Mouse (Mus musculus) left cerebral cortex, postnatal 36 days (tissue): Measurements from ENCODE around the gene Lst1. TPM values are rescaled to one million over a fixed set of nuclear protein-coding genes. Genes with fewer than 3 reads are reported as not detected.

ENCODE experiments used
- DNase-seq, 2 experiments: peaks; one replicate each; pipeline ENCODE4 v3.0.0; 2021 to 2022; ENCODE audit warnings: low spot score in 2 of 2, mixed read lengths in 1 of 2
- intact Hi-C: fragments of 180-260 bp; cut with DNase I; formaldehyde crosslinking; loops from one replicate; pipeline ENCODE4 v1.15.1; 2025
- microRNA-seq: library from miRNA; unstranded; fragments of <30 nt; microRNA quantifications from one replicate; pipeline ENCODE4 v1.2.0, GENCODE M21; 2022
- total RNA-seq, 2 experiments: library from RNA; stranded (reverse); gene quantifications; 2 replicates each; pipeline ENCODE4 v1.2.3; 2021

The Lst1 gene
- total RNA-seq, 2 experiments from 2014 or later = 8.6 to 9.9 TPM

DNA sequence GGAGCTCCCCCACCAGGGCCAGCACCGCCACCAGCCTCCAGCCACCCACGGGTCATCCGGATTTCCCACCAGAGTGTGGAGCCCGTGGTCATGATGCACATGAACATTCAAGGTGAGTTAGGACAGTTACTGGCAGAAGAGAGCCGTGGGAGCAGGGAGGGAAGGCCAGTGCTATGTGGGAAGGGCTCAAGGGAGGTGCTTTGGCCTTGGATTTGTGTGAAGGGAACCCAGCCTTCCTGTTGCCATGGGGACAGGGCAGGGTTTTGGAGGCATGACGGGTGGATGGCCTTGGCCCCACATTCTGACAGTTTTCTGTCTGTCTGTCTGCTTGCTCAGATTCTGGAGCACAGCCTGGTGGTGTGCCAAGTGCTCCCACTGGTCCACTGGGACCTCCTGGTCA lies 46.3 kb downstream of the Lst1 start:
- DNase-seq = no peak
- intact Hi-C loops = no loop called here

DNA sequence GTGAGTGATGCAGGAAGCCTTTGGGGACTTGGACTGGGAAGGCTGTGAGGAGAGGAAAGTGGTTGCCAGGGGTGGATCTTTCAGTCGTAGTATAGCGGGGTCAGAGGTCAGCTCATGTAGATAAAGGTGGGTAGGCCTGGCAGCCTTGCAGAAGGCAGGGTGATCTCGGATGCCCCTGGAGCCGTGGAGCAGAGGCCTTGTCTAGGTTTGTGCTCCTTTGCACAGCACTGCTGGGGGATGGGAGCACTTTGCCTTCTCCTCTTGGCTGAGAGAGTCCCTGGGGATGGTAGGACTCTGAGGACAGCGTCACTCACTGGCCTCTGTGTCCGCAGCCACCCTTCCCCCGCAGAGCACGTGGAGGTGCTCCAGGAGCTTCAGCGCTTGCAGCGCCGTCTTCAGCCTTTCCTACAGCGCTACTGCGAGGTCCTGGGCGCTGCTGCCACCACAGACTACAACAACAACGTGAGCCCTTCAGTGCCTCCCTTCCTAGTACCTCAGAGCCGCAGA lies 47.7 kb downstream of the Lst1 start:
- intact Hi-C loops = no loop called here
- no peak for DNase-seq

DNA sequence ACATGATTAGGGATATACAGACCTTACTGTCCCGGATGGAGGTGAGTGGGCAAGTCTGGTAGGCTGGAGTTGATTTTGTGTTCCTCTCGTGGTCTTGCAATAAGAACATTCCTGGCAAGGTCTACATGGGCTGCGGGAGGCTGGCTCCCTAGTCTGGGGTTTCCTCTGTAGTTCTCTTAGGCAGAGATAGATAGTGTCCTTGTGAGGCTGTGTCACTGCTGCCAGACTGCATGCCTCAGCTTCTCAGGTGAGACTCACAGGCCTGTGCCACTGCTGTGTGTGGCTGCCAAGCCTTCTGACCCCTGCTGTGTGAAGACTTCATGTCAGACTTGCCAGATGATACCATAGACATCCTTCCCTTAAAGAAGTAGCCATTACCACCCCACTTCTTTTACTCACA lies 49.0 kb downstream of the Lst1 start:
- intact Hi-C loops = no loop called here
- DNase-seq = no peak

DNA sequence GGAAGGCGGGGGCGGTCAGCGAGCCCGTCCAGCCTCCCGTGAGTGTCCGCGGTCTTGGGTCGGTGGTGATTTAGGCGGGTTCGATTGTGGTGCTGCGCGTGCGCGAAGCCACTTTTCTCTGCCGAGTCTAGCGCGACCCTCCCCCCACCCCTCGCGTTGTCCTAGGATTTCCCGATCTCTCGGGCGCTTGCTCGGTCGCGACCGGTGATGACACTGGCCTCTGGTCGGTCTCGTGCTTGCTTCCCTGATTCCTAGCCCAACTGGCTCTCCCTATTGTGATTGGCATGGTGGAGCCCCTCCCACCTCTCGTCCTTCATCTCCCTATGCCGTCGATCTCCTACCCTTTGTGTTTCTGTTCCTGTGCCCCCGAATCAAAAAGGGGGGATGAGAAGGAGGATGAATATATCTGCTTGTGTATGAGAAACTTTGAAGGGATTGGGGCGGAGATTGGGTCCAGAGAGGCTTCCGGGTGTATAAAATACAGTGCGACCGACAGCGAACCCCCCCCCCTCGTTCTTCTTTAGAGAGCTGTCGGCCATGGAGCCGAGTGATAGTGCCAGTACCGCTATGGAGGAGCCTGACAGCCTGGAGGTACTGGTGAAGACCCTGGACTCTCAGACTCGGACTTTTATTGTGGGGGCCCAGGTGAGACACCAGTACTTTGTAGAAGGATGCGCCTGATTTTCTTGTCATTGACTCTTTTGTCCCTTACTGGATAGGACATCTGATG lies 52.5 kb downstream of the Lst1 start:
- intact Hi-C loops = loop anchor here (1.0 kb wide), 1 partner anchor 29 kb away; the partner anchor contains the start of gene Prrc2a
- no peak for DNase-seq

Small RNAs within 50 kb of the gene (microRNA-seq; reads per million reads assigned to microRNA genes)
- gene Mir6973a = not detected
- gene Mir6974 = not detected

Other genes starting within 250 kb of the Lst1 start
- gene Hspa1b, start 229.2 kb downstream of the Lst1 start, total RNA-seq = 10 to 100 TPM; 12.9 to 23.4 TPM
- not detected for gene Gm20481, start 218.5 kb downstream of the Lst1 start, total RNA-seq
- 10 to 100 TPM; 11.9 to 13.7 TPM for gene Hspa1a, start 216.3 kb downstream of the Lst1 start, total RNA-seq
- under 1 TPM in 1 of 2 experiments, not detected in 1; 0.32 TPM for gene Hspa1l, start 215.7 kb downstream of the Lst1 start, total RNA-seq
- 10 to 100 TPM; 19.4 to 19.8 TPM for gene Lsm2, start 206.6 kb downstream of the Lst1 start, total RNA-seq
- gene Vars, start 187.5 kb downstream of the Lst1 start, total RNA-seq = 10 to 100 TPM; 38.2 to 47.2 TPM
- under 1 TPM; 0.48 to 0.57 TPM for gene Vwa7, start 171.9 kb downstream of the Lst1 start, total RNA-seq
- gene Sapcd1, start 160.4 kb downstream of the Lst1 start, total RNA-seq = under 1 TPM in 1 of 2 experiments, not detected in 1; 0.79 TPM
- gene Msh5, start 141.7 kb downstream of the Lst1 start, total RNA-seq = under 1 TPM in 1 of 2 experiments, not detected in 1; 0.66 TPM
- gene Clic1, start 138.5 kb downstream of the Lst1 start, total RNA-seq = 1 to 10 TPM; 8.4 to 8.5 TPM
- gene Ddah2, start 129.4 kb downstream of the Lst1 start, total RNA-seq = 10 to 100 TPM; 13.9 to 14.0 TPM
- not detected for gene Ly6g6c, start 123.1 kb downstream of the Lst1 start, total RNA-seq
- gene Mpig6b, start 122.3 kb downstream of the Lst1 start, total RNA-seq = not detected
- 1 to 10 TPM; 3.8 to 3.9 TPM for gene Ly6g6e, start 111.5 kb downstream of the Lst1 start, total RNA-seq
- 1 to 10 TPM in 1 of 2 experiments, under 1 TPM in 1; 0.63 to 1.5 TPM for gene Ly6g6d, start 110.4 kb downstream of the Lst1 start, total RNA-seq
- gene Ly6g6f, start 102.8 kb downstream of the Lst1 start, total RNA-seq = not detected
- 100 to 1,000 TPM; 115 to 117 TPM for gene Abhd16a, start 99.2 kb downstream of the Lst1 start, total RNA-seq
- not detected for gene Ly6g5c, start 80.2 kb downstream of the Lst1 start, total RNA-seq
- gene Ly6g5b, start 73.0 kb downstream of the Lst1 start, total RNA-seq = under 1 TPM in 1 of 2 experiments, not detected in 1; 0.45 TPM
- gene Gpank1, start 67.0 kb downstream of the Lst1 start, total RNA-seq = 10 to 100 TPM; 15.5 to 19.0 TPM
- gene Csnk2b, start 66.4 kb downstream of the Lst1 start, total RNA-seq = 100 to 1,000 TPM; 174 to 177 TPM
- gene D17H6S53E, start 62.1 kb downstream of the Lst1 start, total RNA-seq = 10 to 100 TPM; 26.7 to 31.0 TPM
- gene Apom, start 56.4 kb downstream of the Lst1 start, total RNA-seq = not detected
- gene Bag6, start 53.3 kb downstream of the Lst1 start, total RNA-seq = 100 to 1,000 TPM; 302 to 324 TPM
- 100 to 1,000 TPM; 261 to 307 TPM for gene Prrc2a, start 23.5 kb downstream of the Lst1 start, total RNA-seq
- gene Aif1, start 12.4 kb downstream of the Lst1 start, total RNA-seq = 10 to 100 TPM in 1 of 2 experiments, 1 to 10 TPM in 1; 9.1 to 13.0 TPM
- gene Ltb, start 6.0 kb upstream of the Lst1 start, total RNA-seq = 1 to 10 TPM; 1.1 to 1.3 TPM
- gene Tnf, start 13.6 kb upstream of the Lst1 start, total RNA-seq = under 1 TPM in 1 of 2 experiments, not detected in 1; 0.25 TPM
- gene Lta, start 16.9 kb upstream of the Lst1 start, total RNA-seq = 1 to 10 TPM in 1 of 2 experiments, under 1 TPM in 1; 0.44 to 1.1 TPM
- not detected for gene Gm16181, start 32.4 kb upstream of the Lst1 start, total RNA-seq
- gene Atp6v1g2, start 45.2 kb upstream of the Lst1 start, total RNA-seq = 100 to 1,000 TPM; 514 to 593 TPM
- 10 to 100 TPM; 15.5 to 16.6 TPM for gene Nfkbil1, start 47.4 kb upstream of the Lst1 start, total RNA-seq
- gene Ddx39b, start 53.3 kb upstream of the Lst1 start, total RNA-seq = 100 to 1,000 TPM; 189 to 214 TPM
- gene H2-D1, start 74.3 kb upstream of the Lst1 start, total RNA-seq = 10 to 100 TPM; 19.6 to 23.3 TPM
- gene H2-Q1, start 132.0 kb upstream of the Lst1 start, total RNA-seq = under 1 TPM; 0.39 to 0.74 TPM
- gene H2-Q2, start 153.8 kb upstream of the Lst1 start, total RNA-seq = under 1 TPM in 1 of 2 experiments, not detected in 1; 0.43 TPM
- 1 to 10 TPM; 1.7 to 1.9 TPM for gene H2-Q4, start 191.2 kb upstream of the Lst1 start, total RNA-seq
- under 1 TPM in 1 of 2 experiments, not detected in 1; 0.52 TPM for gene H2-Q6, start 236.4 kb upstream of the Lst1 start, total RNA-seq